Mouse (Mus musculus): ENCODE measurements at regions not wholly inside any gene's neighbourhood (a gene's known extent, or its start where the extent isn't known, plus 50 kb on each side); places are given as distances from the start of the nearest gene placed in this dataset.

GRCm38 (mm10) chr7:31455775-31456174 is 80.4 kb downstream of the Scgb1b3 start:
- DNase-seq (ENCODE audit: low spot score) = peak; percentile 3

Measured in embryo, embryonic 10 days (tissue).